Mouse (Mus musculus) gonadal fat pad, adult 2 months (tissue): ENCODE results near the gene Shisa8. TPM values are rescaled to one million over a fixed set of nuclear protein-coding genes. Genes with fewer than 3 reads are reported as not detected.

Experiments used
- DNase-seq: peaks from one replicate; pipeline ENCODE4 v3.0.0-alpha.2; 2012; ENCODE audit warnings: low read depth
- polyA plus RNA-seq: library from polyadenylated mRNA; depleted of rRNA; stranded (reverse); fragments of >200 nt; gene quantifications from 2 replicates; pipeline ENCODE4 v1.2.3, GENCODE M21; 2012

Shisa8 gene
- polyA plus RNA-seq, 1 experiment = 0.27 TPM

GRCm38 (mm10) chr15:82223251-82223650 is 10.6 kb upstream of the Shisa8 start:
- no peak for DNase-seq

- no peak for DNase-seq
Observed at GRCm38 (mm10) chr15:82221104-82221860, 8.7 kb upstream of the Shisa8 start.

GRCm38 (mm10) chr15:82220003-82220675 is 7.5 kb upstream of the Shisa8 start:
- no peak for DNase-seq

GRCm38 (mm10) chr15:82218778-82219666 is 6.4 kb upstream of the Shisa8 start:
- no peak for DNase-seq

- no peak for DNase-seq
Observed at GRCm38 (mm10) chr15:82217980-82218379, 5.4 kb upstream of the Shisa8 start.

- no peak for DNase-seq
Observed at GRCm38 (mm10) chr15:82217039-82217438, 4.4 kb upstream of the Shisa8 start.

GRCm38 (mm10) chr15:82216142-82216827 is 3.7 kb upstream of the Shisa8 start:
- DNase-seq = no peak

- DNase-seq = no peak
Observed at GRCm38 (mm10) chr15:82215332-82216046, 2.9 kb upstream of the Shisa8 start.

GRCm38 (mm10) chr15:82213222-82213621 is 607 bp upstream of the Shisa8 start:
- DNase-seq = no peak

GRCm38 (mm10) chr15:82211911-82212751 is 484 bp downstream of the Shisa8 start:
- no peak for DNase-seq

GRCm38 (mm10) chr15:82211281-82211680 is 1.3 kb downstream of the Shisa8 start:
- no peak for DNase-seq

GRCm38 (mm10) chr15:82210801-82211200 is 1.8 kb downstream of the Shisa8 start:
- DNase-seq = no peak

- no peak for DNase-seq
Observed at GRCm38 (mm10) chr15:82209295-82210050, 3.1 kb downstream of the Shisa8 start.

- DNase-seq = no peak
Observed at GRCm38 (mm10) chr15:82208307-82208706, 4.3 kb downstream of the Shisa8 start.

- no peak for DNase-seq
Observed at GRCm38 (mm10) chr15:82207504-82208219, 5.0 kb downstream of the Shisa8 start.

GRCm38 (mm10) chr15:82207105-82207459 is 5.5 kb downstream of the Shisa8 start:
- no peak for DNase-seq

- no peak for DNase-seq
Observed at GRCm38 (mm10) chr15:82206365-82207104, 6.1 kb downstream of the Shisa8 start.
